Mouse (Mus musculus): Measurements from ENCODE around the gene Ccdc85a. TPM values are rescaled to one million over a fixed set of nuclear protein-coding genes. Genes with fewer than 3 reads are reported as not detected.

The Ccdc85a gene
- 1.0 and 1.5 TPM in 2 replicates for polyA plus RNA-seq (2014; fragmentation: Nextera tagmentation; extraction: Ambion mirVana)

DNA sequence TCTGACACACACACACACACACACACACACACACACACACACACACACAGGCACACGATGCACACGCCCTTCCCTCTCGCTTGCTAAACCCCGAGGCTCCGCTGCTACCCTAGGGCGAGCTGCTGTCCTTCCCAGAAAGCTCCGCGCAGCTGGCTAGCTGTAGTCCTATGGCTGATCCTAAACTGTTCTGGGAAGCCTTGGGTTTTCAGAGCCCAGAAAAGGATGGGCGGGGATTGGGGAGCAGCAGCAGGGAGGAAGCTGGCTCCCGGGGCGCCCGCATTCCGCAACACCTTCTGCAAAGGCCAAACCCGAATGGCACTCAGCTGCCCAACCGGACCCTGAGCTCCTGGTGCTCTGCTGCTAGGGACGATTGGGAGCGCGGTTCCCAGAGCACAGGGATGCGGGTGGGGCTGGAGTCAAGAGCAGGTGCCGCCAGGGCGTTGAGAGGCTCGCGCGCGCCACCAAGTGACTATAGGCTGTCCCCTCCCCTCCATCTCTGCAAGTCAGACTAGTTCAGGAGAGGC is at the start of gene Ccdc85a:
Gene Ccdc85a (minus strand): TSS at position 414 of the 524 bp plus-strand sequence.
- H3K4me2 ChIP-seq: peak within 1 kb of the TSS; percentile 92
- no peak within 1 kb of the TSS for H3K27ac ChIP-seq (ENCODE audit: low read depth, low read length)
- no peaks in the 10 kb centered on the region for H3K4me1 ChIP-seq (ENCODE audit: control insufficient read depth, insufficient read depth, low read length)
- WGBS (ENCODE audit: insufficient replicate concordance): under 1% methylated on average over 25 of the region's 25 CpGs
- ATAC-seq (replicated peaks; ENCODE audit: insufficient number of reproducible peaks, low FRiP score, low TSS enrichment): peak; percentile 85
- H3K9me3 ChIP-seq (replicated peaks; ENCODE audit: control insufficient read depth, low read length): no peaks in the 10 kb centered on the region
- peak within 1 kb of the TSS; percentile 55 for H3K4me3 ChIP-seq (ENCODE audit: low read depth, low read length)
- H3K36me3 ChIP-seq (ENCODE audit: control insufficient read depth, insufficient read depth, low read length): no peaks in the 10 kb centered on the region
- H3K27me3 ChIP-seq (ENCODE audit: control insufficient read depth, insufficient read depth, low read length): peaks cover 18% of the 10 kb centered on the region
- 0 out of 2 replicates have a peak within 1 kb of the TSS, but pooled peaks have one; percentile 29 for H3K9ac ChIP-seq (ENCODE audit: low read depth, low read length)

DNA sequence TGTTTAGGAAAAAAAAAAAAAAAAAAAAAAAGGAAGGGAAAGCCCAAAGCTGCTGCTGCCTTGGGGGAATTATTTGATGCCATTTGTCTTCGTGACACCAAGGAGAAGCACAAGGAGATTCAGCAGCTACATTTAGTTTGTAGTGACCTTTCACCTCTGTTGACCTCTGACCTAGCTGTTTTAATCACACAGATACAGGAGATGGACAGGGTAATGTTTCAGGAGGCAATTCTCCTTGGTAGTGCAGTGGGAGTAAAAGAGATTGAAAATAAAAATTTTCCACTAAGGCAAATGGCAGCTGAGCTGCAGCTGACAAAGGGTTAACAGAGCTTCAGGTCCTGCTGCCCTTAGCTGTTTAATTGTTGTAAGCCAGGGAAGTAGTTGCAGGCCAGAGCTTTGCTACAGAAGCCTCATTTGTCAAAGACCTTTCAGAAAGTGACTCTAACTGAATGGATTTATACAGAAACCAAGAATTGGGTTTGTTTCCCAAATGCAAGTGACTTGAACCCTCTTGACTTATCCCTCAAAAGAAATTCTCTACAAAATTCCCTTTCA is 49.5 kb upstream of the Ccdc85a start:
- H3K27ac ChIP-seq (ENCODE audit: low read depth, low read length): no peak overlapping the region
- H3K9me3 ChIP-seq (replicated peaks; ENCODE audit: control insufficient read depth, low read length): no peaks in the 10 kb centered on the region
- no peak overlapping the region for H3K4me2 ChIP-seq
- H3K9ac ChIP-seq (ENCODE audit: low read depth, low read length): no peak overlapping the region
- ATAC-seq (replicated peaks; ENCODE audit: insufficient number of reproducible peaks, low FRiP score, low TSS enrichment): no peak
- H3K36me3 ChIP-seq (ENCODE audit: control insufficient read depth, insufficient read depth, low read length): no peaks in the 10 kb centered on the region
- 48% methylated on average over 1 of the region's 1 CpGs for WGBS (ENCODE audit: insufficient replicate concordance)
- no peaks in the 10 kb centered on the region for H3K4me1 ChIP-seq (ENCODE audit: control insufficient read depth, insufficient read depth, low read length)
- no peak overlapping the region for H3K4me3 ChIP-seq (ENCODE audit: low read depth, low read length)
- H3K27me3 ChIP-seq (ENCODE audit: control insufficient read depth, insufficient read depth, low read length): no peaks in the 10 kb centered on the region

GRCm38 (mm10) chr11:28633093-28633492 is 49.0 kb upstream of the Ccdc85a start:
- Histone ChIP-seq H3K4me2 (no peak overlapping the region), H3K27ac (ENCODE audit: low read depth, low read length) (no peak overlapping the region), H3K4me1 (ENCODE audit: control insufficient read depth, insufficient read depth, low read length) (no peaks in the 10 kb centered on the region), H3K4me3 (ENCODE audit: low read depth, low read length) (no peak overlapping the region), H3K27me3 (ENCODE audit: control insufficient read depth, insufficient read depth, low read length) (no peaks in the 10 kb centered on the region), H3K9me3 (replicated peaks; ENCODE audit: control insufficient read depth, low read length) (no peaks in the 10 kb centered on the region), H3K9ac (ENCODE audit: low read depth, low read length) (no peak overlapping the region), H3K36me3 (ENCODE audit: control insufficient read depth, insufficient read depth, low read length) (no peaks in the 10 kb centered on the region)
- no peak for ATAC-seq (replicated peaks; ENCODE audit: insufficient number of reproducible peaks, low FRiP score, low TSS enrichment)
- 68% methylated on average over 1 of the region's 1 CpGs for WGBS (ENCODE audit: insufficient replicate concordance)

GRCm38 (mm10) chr11:28630771-28631170 is 46.6 kb upstream of the Ccdc85a start:
- Histone ChIP-seq H3K4me1 (ENCODE audit: control insufficient read depth, insufficient read depth, low read length) (no peaks in the 10 kb centered on the region), H3K4me2 (no peak overlapping the region), H3K9ac (ENCODE audit: low read depth, low read length) (no peak overlapping the region), H3K9me3 (replicated peaks; ENCODE audit: control insufficient read depth, low read length) (no peaks in the 10 kb centered on the region), H3K27ac (ENCODE audit: low read depth, low read length) (no peak overlapping the region), H3K27me3 (ENCODE audit: control insufficient read depth, insufficient read depth, low read length) (no peaks in the 10 kb centered on the region), H3K4me3 (ENCODE audit: low read depth, low read length) (no peak overlapping the region), H3K36me3 (ENCODE audit: control insufficient read depth, insufficient read depth, low read length) (no peaks in the 10 kb centered on the region)
- WGBS (ENCODE audit: insufficient replicate concordance): 71% methylated on average over 2 of the region's 2 CpGs
- no peak for ATAC-seq (replicated peaks; ENCODE audit: insufficient number of reproducible peaks, low FRiP score, low TSS enrichment)

GRCm38 (mm10) chr11:28610781-28611491 is 26.8 kb upstream of the Ccdc85a start:
- Histone ChIP-seq H3K27ac (ENCODE audit: low read depth, low read length) (no peak overlapping the region), H3K4me2 (no peak overlapping the region), H3K4me3 (ENCODE audit: low read depth, low read length) (no peak overlapping the region), H3K4me1 (ENCODE audit: control insufficient read depth, insufficient read depth, low read length) (no peaks in the 10 kb centered on the region), H3K9me3 (replicated peaks; ENCODE audit: control insufficient read depth, low read length) (no peaks in the 10 kb centered on the region), H3K36me3 (ENCODE audit: control insufficient read depth, insufficient read depth, low read length) (no peaks in the 10 kb centered on the region), H3K9ac (ENCODE audit: low read depth, low read length) (no peak overlapping the region), H3K27me3 (ENCODE audit: control insufficient read depth, insufficient read depth, low read length) (no peaks in the 10 kb centered on the region)
- ATAC-seq (replicated peaks; ENCODE audit: insufficient number of reproducible peaks, low FRiP score, low TSS enrichment): no peak

DNA sequence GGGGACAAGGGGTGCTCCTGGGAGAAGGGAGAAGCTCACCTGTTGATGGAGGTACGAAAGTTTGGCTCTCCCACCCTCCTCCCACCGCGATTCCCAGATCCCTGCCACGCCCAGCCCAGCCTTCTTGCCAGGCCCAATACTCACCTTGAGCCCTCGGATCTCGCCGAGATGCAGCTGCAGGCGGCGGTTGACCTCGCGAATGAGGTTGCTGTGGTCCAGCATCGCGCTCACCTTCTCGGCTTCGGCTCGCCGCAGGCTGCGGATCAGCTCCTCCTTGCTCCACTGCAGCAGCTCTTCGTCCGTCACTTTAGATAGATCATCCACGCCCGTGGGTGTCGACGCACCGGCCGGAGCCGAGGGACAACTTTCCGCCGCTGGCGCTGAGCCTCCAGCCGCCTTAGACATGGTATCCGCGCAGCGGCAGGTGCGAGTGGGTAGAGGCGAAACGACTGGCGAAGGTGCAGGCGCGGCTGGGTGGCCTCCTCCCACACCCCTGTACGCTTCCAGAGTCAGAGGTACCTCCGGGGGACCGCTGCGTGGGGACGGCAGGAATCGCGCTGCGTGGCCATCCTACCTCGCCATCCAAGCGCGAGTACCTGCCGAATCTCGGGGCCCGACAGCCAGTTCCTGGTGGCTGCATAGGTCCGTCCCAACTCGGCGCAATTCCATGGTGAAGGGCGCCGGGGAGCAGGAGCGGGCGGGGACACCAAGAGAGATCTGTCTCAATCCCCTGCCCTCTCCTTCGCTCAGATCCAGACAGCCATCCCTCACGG is 800 bp downstream of the Ccdc85a start:
- Histone ChIP-seq H3K4me3 (ENCODE audit: low read depth, low read length) (peak overlapping the region; percentile 55), H3K36me3 (ENCODE audit: control insufficient read depth, insufficient read depth, low read length) (no peaks in the 10 kb centered on the region), H3K4me1 (ENCODE audit: control insufficient read depth, insufficient read depth, low read length) (no peaks in the 10 kb centered on the region), H3K4me2 (peak overlapping the region; percentile 92), H3K27me3 (ENCODE audit: control insufficient read depth, insufficient read depth, low read length) (peaks cover 18% of the 10 kb centered on the region), H3K9me3 (replicated peaks; ENCODE audit: control insufficient read depth, low read length) (no peaks in the 10 kb centered on the region), H3K27ac (ENCODE audit: low read depth, low read length) (no peak overlapping the region), H3K9ac (ENCODE audit: low read depth, low read length) (0 out of 2 replicates have a peak overlapping the region, but pooled peaks have one; percentile 29)
- 1% methylated on average over 62 of the region's 63 CpGs for WGBS (ENCODE audit: insufficient replicate concordance)
- peak; percentile 35; the same call in 1 of the 2 replicates for ATAC-seq (replicated peaks; ENCODE audit: insufficient number of reproducible peaks, low FRiP score, low TSS enrichment)

- H3K4me3 ChIP-seq (ENCODE audit: low read depth, low read length): no peak overlapping the region
- no peaks in the 10 kb centered on the region for H3K36me3 ChIP-seq (ENCODE audit: control insufficient read depth, insufficient read depth, low read length)
- H3K27ac ChIP-seq (ENCODE audit: low read depth, low read length): no peak overlapping the region
- no peaks in the 10 kb centered on the region for H3K4me1 ChIP-seq (ENCODE audit: control insufficient read depth, insufficient read depth, low read length)
- H3K9ac ChIP-seq (ENCODE audit: low read depth, low read length): no peak overlapping the region
- H3K9me3 ChIP-seq (replicated peaks; ENCODE audit: control insufficient read depth, low read length): no peaks in the 10 kb centered on the region
- ATAC-seq (replicated peaks; ENCODE audit: insufficient number of reproducible peaks, low FRiP score, low TSS enrichment): no peak
- peaks cover 18% of the 10 kb centered on the region for H3K27me3 ChIP-seq (ENCODE audit: control insufficient read depth, insufficient read depth, low read length)
- no peak overlapping the region for H3K4me2 ChIP-seq
- WGBS (ENCODE audit: insufficient replicate concordance): 19% methylated on average over 5 of the region's 5 CpGs
Observed at GRCm38 (mm10) chr11:28582218-28582617, 1.9 kb downstream of the Ccdc85a start.

DNA sequence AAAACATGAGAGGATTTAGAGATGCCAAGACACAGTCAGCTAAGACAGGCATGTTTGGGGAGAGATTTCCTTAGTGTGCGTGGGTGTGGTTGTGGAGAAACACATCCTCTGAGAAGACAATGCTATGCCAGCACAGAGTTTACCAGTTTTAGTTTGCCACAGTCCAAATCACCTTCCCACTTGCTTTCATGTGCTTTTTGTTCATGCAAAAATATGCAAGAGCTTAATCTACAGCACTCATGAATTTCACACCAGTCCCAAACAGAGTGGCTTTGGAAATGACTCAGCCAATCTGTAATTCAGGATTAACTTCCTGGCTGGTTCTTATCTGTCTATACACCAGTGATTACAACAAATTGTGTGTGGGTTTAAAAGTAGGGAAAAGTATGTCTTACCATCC is 11.7 kb downstream of the Ccdc85a start:
- Histone ChIP-seq H3K4me3 (ENCODE audit: low read depth, low read length) (no peak overlapping the region), H3K27ac (ENCODE audit: low read depth, low read length) (no peak overlapping the region), H3K9ac (ENCODE audit: low read depth, low read length) (no peak overlapping the region), H3K27me3 (ENCODE audit: control insufficient read depth, insufficient read depth, low read length) (no peaks in the 10 kb centered on the region), H3K4me1 (ENCODE audit: control insufficient read depth, insufficient read depth, low read length) (no peaks in the 10 kb centered on the region), H3K36me3 (ENCODE audit: control insufficient read depth, insufficient read depth, low read length) (no peaks in the 10 kb centered on the region), H3K9me3 (replicated peaks; ENCODE audit: control insufficient read depth, low read length) (no peaks in the 10 kb centered on the region), H3K4me2 (no peak overlapping the region)
- 74% methylated on average over 1 of the region's 1 CpGs for WGBS (ENCODE audit: insufficient replicate concordance)
- no peak for ATAC-seq (replicated peaks; ENCODE audit: insufficient number of reproducible peaks, low FRiP score, low TSS enrichment)
